Comparison of ENCODE assay signal across 10 mouse cellular contexts in the genomic region with DNA sequence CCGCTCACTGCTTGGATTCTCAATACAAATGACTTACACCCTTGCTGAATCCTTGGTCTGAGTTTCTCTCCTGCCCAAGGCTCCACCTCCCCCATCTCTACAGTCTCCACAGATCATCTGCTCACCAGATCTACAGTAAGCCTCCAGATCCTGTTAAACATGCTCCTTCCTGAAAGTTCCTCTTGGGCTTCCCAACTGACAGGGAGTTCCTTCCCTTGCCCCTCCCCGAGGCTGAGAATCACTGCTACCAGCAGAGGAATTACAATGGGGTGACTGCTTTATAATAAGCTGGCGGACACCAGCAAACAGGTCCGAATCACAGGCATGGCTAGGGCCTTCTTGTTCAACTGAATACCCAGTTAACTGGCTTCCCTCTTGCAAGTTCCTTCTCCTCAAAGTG. TPM values are rescaled to one million over a fixed set of nuclear protein-coding genes. Genes with fewer than 3 reads are reported as not detected.
DNase-seq lines count a peak whose midpoint lies in the region; ATAC-seq and TF ChIP-seq lines count a peak whose summit lies in the region.
"Had no signal": no experiment of that assay in that cellular context is flagged by ENCODE, and none has a peak within 500 bp of the region (broad histone marks: within the 10 kb centered on the region; RNA-seq: fewer than 3 reads in every experiment).

No protein-coding gene starts in this region.

- TF ChIP-seq EP300 in heart, adult 2 months (IDR thresholded peaks at IDR 0.05; ENCODE audit: insufficient read depth, low read depth, low read length) = no peak

- H3K36me3 ChIP-seq in heart, adult 2 months (ENCODE audit: control insufficient read depth, insufficient read depth, low read length) = peaks cover 2% of the 10 kb centered on the region
- no peaks in the 10 kb centered on the region for H3K36me3 ChIP-seq in midbrain, embryonic 16.5 days (ENCODE audit: control insufficient read depth, insufficient read depth, low read length)
- H3K36me3 ChIP-seq in midbrain, embryonic 10.5 days = no peaks in the 10 kb centered on the region
- no peaks in the 10 kb centered on the region for H3K36me3 ChIP-seq in liver, embryonic 13.5 days

- 0 out of 2 replicates have a peak, but pooled peaks have one; percentile 16 for TF ChIP-seq POLR2A in heart, adult 2 months (IDR thresholded peaks at IDR 0.05; ENCODE audit: insufficient read depth, low read depth, low read length)

- no peak overlapping the region for H3K9ac ChIP-seq in heart, adult 2 months (ENCODE audit: low read depth, low read length)
- H3K9ac ChIP-seq in midbrain, embryonic 16.5 days (ENCODE audit: low read depth, low read length) = no peak overlapping the region
- no peak overlapping the region for H3K9ac ChIP-seq in liver, embryonic 13.5 days

- H3K4me3 ChIP-seq in heart, adult 2 months = no peak overlapping the region
- no peak overlapping the region for H3K4me3 ChIP-seq in midbrain, embryonic 16.5 days (ENCODE audit: low read depth, low read length)
- no peak overlapping the region for H3K4me3 ChIP-seq in midbrain, embryonic 10.5 days
- no peak overlapping the region for H3K4me3 ChIP-seq in liver, embryonic 13.5 days (replicated peaks)

- no peaks in the 10 kb centered on the region for H3K79me2 ChIP-seq in heart, adult 2 months (replicated peaks; ENCODE audit: control insufficient read depth, insufficient read depth, low read length)

- H3K27ac ChIP-seq in heart, adult 2 months = peak overlapping the region; percentile 57
- 0 out of 2 replicates have a peak overlapping the region, but pooled peaks have one; percentile 5 for H3K27ac ChIP-seq in midbrain, embryonic 16.5 days (ENCODE audit: low read length)
- no peak overlapping the region for H3K27ac ChIP-seq in midbrain, embryonic 10.5 days (replicated peaks)
- H3K27ac ChIP-seq in liver, embryonic 13.5 days = peak overlapping the region; percentile 44; the same call in 1 of the 2 replicates

- peaks cover 9% of the 10 kb centered on the region for H3K4me1 ChIP-seq in heart, adult 2 months (ENCODE audit: control insufficient read depth, insufficient read depth, low read length)
- peaks cover 19% of the 10 kb centered on the region for H3K4me1 ChIP-seq in midbrain, embryonic 16.5 days (ENCODE audit: control insufficient read depth, insufficient read depth, low read length)
- peaks cover 14% of the 10 kb centered on the region for H3K4me1 ChIP-seq in midbrain, embryonic 10.5 days
- H3K4me1 ChIP-seq in liver, embryonic 13.5 days (replicated peaks) = peaks cover 11% of the 10 kb centered on the region; the same call in 1 of the 2 replicates

- no peak for TF ChIP-seq CTCF in heart, adult 2 months (IDR thresholded peaks at IDR 0.05)

- peak in 1 of 2 experiments; percentile 27 for DNase-seq in heart, adult 2 months
- no peak for DNase-seq in heart, postnatal 25 days (ENCODE audit: low spot score)
- DNase-seq in midbrain, embryonic 10.5 days (ENCODE audit: low spot score) = no peak
- DNase-seq in liver, embryonic 13.5 days = no peak
- no peak for DNase-seq in cerebellum, adult 18-20 months
- no peak for DNase-seq in layer of hippocampus, postnatal 14 days (ENCODE audit: low spot score in 2 of 2)
- DNase-seq in ovary, adult 18-20 months (ENCODE audit: low spot score) = no peak
- DNase-seq: cerebellum, adult 11-12 months had no signal

- WGBS in heart, adult 2 months = 50% methylated on average over 4 of the region's 4 CpGs
- 71% methylated on average over 4 of the region's 4 CpGs for WGBS in midbrain, embryonic 16.5 days
- WGBS in midbrain, embryonic 10.5 days = 73% methylated on average over 4 of the region's 4 CpGs
- WGBS in liver, embryonic 13.5 days (ENCODE audit: insufficient replicate concordance) = 40% methylated on average over 4 of the region's 4 CpGs

- no peaks in the 10 kb centered on the region for H3K9me3 ChIP-seq in midbrain, embryonic 16.5 days (replicated peaks; ENCODE audit: control insufficient read depth, low read length, poor library complexity, severe bottlenecking)
- no peaks in the 10 kb centered on the region for H3K9me3 ChIP-seq in midbrain, embryonic 10.5 days (replicated peaks)
- no peaks in the 10 kb centered on the region for H3K9me3 ChIP-seq in liver, embryonic 13.5 days (replicated peaks)

- no peak overlapping the region for H3K4me2 ChIP-seq in midbrain, embryonic 16.5 days (ENCODE audit: low read length)
- no peak overlapping the region for H3K4me2 ChIP-seq in liver, embryonic 13.5 days

- ATAC-seq in midbrain, embryonic 16.5 days = no peak
- ATAC-seq in liver, embryonic 13.5 days (ENCODE audit: low read depth) = 0 out of 2 replicates have a peak, but pooled peaks have one; percentile 5
- ATAC-seq: inflammation-experienced regulatory T-cells, adult 6 months had no signal

- H3K27me3 ChIP-seq in heart, adult 2 months (ENCODE audit: control insufficient read depth, insufficient read depth, low read length) = no peaks in the 10 kb centered on the region
- H3K27me3 ChIP-seq in midbrain, embryonic 16.5 days (ENCODE audit: control insufficient read depth, insufficient read depth, low read depth, low read length) = no peaks in the 10 kb centered on the region
- H3K27me3 ChIP-seq in midbrain, embryonic 10.5 days (ENCODE audit: low read depth, poor library complexity, severe bottlenecking) = peaks cover 16% of the 10 kb centered on the region; the same call in 1 of the 2 replicates
- no peaks in the 10 kb centered on the region for H3K27me3 ChIP-seq in liver, embryonic 13.5 days

- intact Hi-C loops in heart, adult 2 months (cut with DNase I) = loop anchor here (5.0 kb wide), 1 partner anchor 46 kb away; the partner anchor contains the start of gene Cdk5r1
- intact Hi-C loops in heart, postnatal 25 days (cut with DNase I) = loop anchor here (5.0 kb wide), 1 partner anchor 46 kb away; the partner anchor contains the start of gene Cdk5r1

RNA-seq across cellular contexts. Expression of gene Cdk5r1, which starts 46.6 kb away (rescaled TPM):
- total RNA-seq in heart, adult 2 months (2021) = 1 to 10 TPM in 1 of 2 experiments, under 1 TPM in 1; 0.84 to 2.3 TPM
- 0.61 and 0.85 TPM in 2 replicates for polyA plus RNA-seq in heart, adult 2 months (2012; rRNA removed)
- 1 to 10 TPM; 1.7 to 2.4 TPM for total RNA-seq in heart, postnatal 25 days (2021)
- polyA plus RNA-seq in midbrain, embryonic 16.5 days (2015; fragmentation: Nextera tagmentation; extraction: Ambion mirVana) = 90.2 and 91.0 TPM in 2 replicates
- 5.2 and 11.2 TPM in 2 replicates for polyA plus RNA-seq in midbrain, embryonic 10.5 days (2016; fragmentation: Nextera tagmentation; extraction: Ambion mirVana)
- 0.41 TPM in 2 replicates for polyA plus RNA-seq in liver, embryonic 13.5 days (2015; fragmentation: Nextera tagmentation; extraction: Ambion mirVana)
- 100 to 1,000 TPM; 233 to 258 TPM for total RNA-seq in layer of hippocampus, postnatal 14 days (2021)
